Mouse (Mus musculus) left cerebral cortex, adult 9 months (tissue): ENCODE measurements at regions not wholly inside any gene's neighbourhood (a gene's known extent, or its start where the extent isn't known, plus 50 kb on each side); places are given as distances from the start of the nearest gene placed in this dataset.
"Not testable (repeated sequence)": the region's sequence is repeated elsewhere in the genome, so short reads cannot be mapped to it uniquely, and the experiment has no call there.

Source experiments
- DNase-seq, 2 experiments: peaks; one replicate each; pipeline ENCODE4 v3.0.0; 2022; ENCODE audit warnings: low spot score in 2 of 2

- no peak for DNase-seq
Observed at GRCm38 (mm10) chr9:9342456-9343185, 103.7 kb upstream of the Arhgap42 start.

GRCm38 (mm10) chr9:9318624-9319023, 79.7 kb upstream of the Arhgap42 start:
- DNase-seq: no peak

GRCm38 (mm10) chr9:9316021-9316420, 77.1 kb upstream of the Arhgap42 start:
- DNase-seq: no peak

GRCm38 (mm10) chr9:9312274-9312673, 73.4 kb upstream of the Arhgap42 start:
- no peak for DNase-seq

- no peak for DNase-seq
Observed at GRCm38 (mm10) chr9:9311627-9312265, 72.8 kb upstream of the Arhgap42 start.

GRCm38 (mm10) chr9:9311040-9311583, 72.2 kb upstream of the Arhgap42 start:
- not testable (repeated sequence) for DNase-seq

GRCm38 (mm10) chr9:9290767-9291166, 51.9 kb upstream of the Arhgap42 start:
- DNase-seq: no peak

- no peak for DNase-seq
Observed at GRCm38 (mm10) chr9:9289570-9289969, 50.7 kb upstream of the Arhgap42 start.
